Mouse (Mus musculus) forelimb bud, embryonic 11.5 days (tissue): ENCODE data around the gene Dusp10.

Source experiments
- DNase-seq: peaks from one replicate; pipeline ENCODE4 v3.0.0-alpha.2; 2012; ENCODE audit warnings: low read depth, low spot score

Dusp10 gene

GRCm38 (mm10) chr1:184013106-184013505 is at the start of gene Dusp10:
TSS of gene Dusp10 (plus strand) at chr1:184013302.
- no peak for DNase-seq

- DNase-seq, result no peak
Observed at GRCm38 (mm10) chr1:183965341-183965740, 47.8 kb upstream of the Dusp10 start.

GRCm38 (mm10) chr1:183969265-183969664 is 43.8 kb upstream of the Dusp10 start:
- DNase-seq, result peak; percentile 12

GRCm38 (mm10) chr1:183979814-183980243 is 33.3 kb upstream of the Dusp10 start:
- DNase-seq, result no peak

- DNase-seq, result no peak
Observed at GRCm38 (mm10) chr1:183982108-183982507, 31.0 kb upstream of the Dusp10 start.

GRCm38 (mm10) chr1:183987711-183988245 is 25.3 kb upstream of the Dusp10 start:
- no peak for DNase-seq

- no peak for DNase-seq
Observed at GRCm38 (mm10) chr1:183991921-183992320, 21.2 kb upstream of the Dusp10 start.

- DNase-seq, result no peak
Observed at GRCm38 (mm10) chr1:183997207-183997606, 15.9 kb upstream of the Dusp10 start.

GRCm38 (mm10) chr1:184002470-184002869 is 10.6 kb upstream of the Dusp10 start:
- no peak for DNase-seq

GRCm38 (mm10) chr1:184004311-184004710 is 8.8 kb upstream of the Dusp10 start:
- peak; percentile 50 for DNase-seq

- no peak for DNase-seq
Observed at GRCm38 (mm10) chr1:184005315-184006058, 7.6 kb upstream of the Dusp10 start.

- DNase-seq, result no peak
Observed at GRCm38 (mm10) chr1:184006086-184006485, 7.0 kb upstream of the Dusp10 start.

- no peak for DNase-seq
Observed at GRCm38 (mm10) chr1:184011311-184011710, 1.8 kb upstream of the Dusp10 start.

GRCm38 (mm10) chr1:184014091-184014490 is 989 bp downstream of the Dusp10 start:
- DNase-seq, result no peak

- DNase-seq, result no peak
Observed at GRCm38 (mm10) chr1:184015995-184016730, 3.1 kb downstream of the Dusp10 start.

GRCm38 (mm10) chr1:184017606-184018005 is 4.5 kb downstream of the Dusp10 start:
- DNase-seq, result no peak

- DNase-seq, result no peak
Observed at GRCm38 (mm10) chr1:184019042-184019721, 6.1 kb downstream of the Dusp10 start.

- no peak for DNase-seq
Observed at GRCm38 (mm10) chr1:184019722-184020107, 6.6 kb downstream of the Dusp10 start.

- DNase-seq, result no peak
Observed at GRCm38 (mm10) chr1:184023971-184024370, 10.9 kb downstream of the Dusp10 start.

GRCm38 (mm10) chr1:184024631-184025030 is 11.5 kb downstream of the Dusp10 start:
- no peak for DNase-seq

- no peak for DNase-seq
Observed at GRCm38 (mm10) chr1:184025079-184025478, 12.0 kb downstream of the Dusp10 start.

- DNase-seq, result no peak
Observed at GRCm38 (mm10) chr1:184027039-184027438, 13.9 kb downstream of the Dusp10 start.
